Mouse (Mus musculus): ENCODE measurements around the gene Elovl4. TPM values are rescaled to one million over a fixed set of nuclear protein-coding genes. Genes with fewer than 3 reads are reported as not detected.

Elovl4 gene
- total RNA-seq, 2 experiments from 2014 or later, result not detected

GRCm38 (mm10) chr9:83730836-83731235 lies 75.2 kb downstream of the Elovl4 start:
- ATAC-seq (replicated peaks; ENCODE audit: low FRiP score, poor library complexity, severe bottlenecking), result no peak

Other genes starting within 250 kb of the Elovl4 start
- gene Ttk, start 28.4 kb upstream of the Elovl4 start, total RNA-seq (2015; ENCODE audit: low replicate concordance), result 7.9 and 15.0 TPM in 2 replicates
- gene Ttk, start 28.4 kb upstream of the Elovl4 start, total RNA-seq (2017; ENCODE audit: low replicate concordance), result 8.2 and 15.1 TPM in 2 replicates
- gene Bckdhb, start 118.9 kb upstream of the Elovl4 start, total RNA-seq (2015; ENCODE audit: low replicate concordance), result 1.0 and 5.0 TPM in 2 replicates
- gene Bckdhb, start 118.9 kb upstream of the Elovl4 start, total RNA-seq (2017; ENCODE audit: low replicate concordance), result 8.4 and 12.6 TPM in 2 replicates

Measured in erythroblast, adult 5-6 weeks (primary cell).